Mouse (Mus musculus) mouse trophoblast stem cell (cell line): ENCODE measurements at regions not wholly inside any gene's neighbourhood (a gene's known extent, or its start where the extent isn't known, plus 50 kb on each side); places are given as distances from the start of the nearest gene placed in this dataset.

Source experiments
- in situ Hi-C, 2 experiments: fragments of 300-500 bp; cut with MseI, MboI; formaldehyde crosslinking; loops; 2 replicates in 1 of 2; 3 replicates in 1 of 2; pipeline ENCODE4 v1.15.1; 2025

DNA sequence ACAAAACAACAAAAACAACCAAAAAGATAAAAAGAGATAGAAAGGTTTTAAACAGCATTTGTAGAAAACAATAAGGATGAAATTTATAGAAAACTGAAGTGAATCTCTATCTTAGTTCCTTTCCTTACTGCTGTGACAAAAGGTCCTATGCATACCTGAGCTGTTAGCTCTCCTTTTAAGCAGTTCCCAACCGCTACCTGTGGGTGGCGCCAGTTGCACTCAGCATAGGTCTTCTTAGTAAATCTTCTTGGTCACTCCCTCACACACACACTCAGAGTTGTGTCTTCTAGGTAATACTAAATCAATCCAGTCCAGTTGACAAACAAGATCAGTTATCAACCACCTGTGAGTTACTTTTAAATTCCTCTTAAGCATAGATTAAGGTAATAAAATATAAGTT, 355.5 kb upstream of the Prkcq start:
- in situ Hi-C loops, result no loop called here

DNA sequence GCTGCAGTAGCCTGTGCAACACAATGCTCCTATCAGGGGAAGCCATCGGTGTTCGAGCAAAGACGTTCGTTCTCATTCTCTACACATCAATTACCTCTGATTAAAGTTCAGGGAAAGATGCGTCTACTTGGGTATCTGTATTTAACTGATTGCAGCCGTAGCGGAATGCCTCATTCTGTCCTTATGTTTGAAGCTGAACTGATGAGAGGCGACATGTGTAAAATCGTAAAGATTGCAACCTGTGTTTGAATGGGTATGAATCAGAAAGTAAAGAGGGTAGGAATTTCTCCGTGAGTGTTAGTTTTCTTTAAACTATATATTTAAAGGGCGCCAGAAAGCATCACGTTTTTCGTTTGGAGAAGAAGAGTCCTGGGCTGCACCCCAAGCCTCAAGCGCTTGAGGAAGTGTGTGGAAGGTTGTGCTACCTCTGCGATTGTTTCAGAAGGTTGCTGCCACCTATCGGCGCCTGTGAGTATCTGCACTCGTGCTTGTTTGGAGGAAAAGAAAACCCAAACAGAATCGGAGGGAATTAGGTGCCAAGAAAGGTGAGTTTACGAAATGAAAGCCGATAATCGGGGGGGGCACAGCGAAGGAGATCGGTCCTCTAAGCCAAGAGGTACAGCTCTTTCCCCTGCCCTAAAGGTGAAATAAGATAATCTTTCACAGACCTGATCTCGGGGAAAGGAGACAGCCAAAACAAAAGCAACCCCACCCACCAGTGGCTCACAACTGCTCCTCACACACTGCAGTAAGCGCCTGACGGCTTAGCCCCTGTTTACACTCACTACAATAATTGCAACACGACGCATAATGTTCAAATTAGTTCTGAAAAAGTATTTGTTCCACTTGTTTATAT, 346.4 kb upstream of the Prkcq start:
- in situ Hi-C loops, result no loop called here

DNA sequence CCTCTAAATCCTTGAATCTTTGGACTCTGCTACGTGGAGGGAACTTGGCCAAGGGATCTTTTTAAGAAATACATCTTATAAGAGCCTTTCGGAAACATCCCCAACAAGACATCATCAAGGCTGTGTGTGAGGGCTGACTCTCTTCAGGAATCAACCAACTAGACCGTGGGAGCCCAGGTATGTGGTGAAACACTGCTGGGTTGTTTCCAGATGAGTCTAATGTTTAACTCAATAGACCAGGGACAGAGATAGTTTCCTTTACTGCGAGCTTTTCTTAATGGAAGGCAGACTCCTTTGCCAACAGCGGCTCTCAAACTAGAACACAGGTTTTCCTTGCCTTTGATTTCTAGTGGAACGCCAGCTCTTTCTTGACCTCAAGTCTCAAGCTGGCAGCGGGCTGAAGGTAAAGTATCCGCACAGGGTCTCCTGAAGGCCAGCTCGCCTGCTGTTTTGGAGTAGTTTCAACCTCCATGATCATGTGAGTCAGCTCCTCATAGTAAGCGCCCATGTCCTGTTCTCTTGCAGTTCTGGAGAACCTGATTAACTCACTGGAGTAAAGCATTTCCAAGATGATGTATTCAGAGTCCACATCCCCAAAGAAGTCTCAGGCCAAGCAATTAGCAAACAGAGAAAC, 345.7 kb upstream of the Prkcq start:
- in situ Hi-C loops, result no loop called here

DNA sequence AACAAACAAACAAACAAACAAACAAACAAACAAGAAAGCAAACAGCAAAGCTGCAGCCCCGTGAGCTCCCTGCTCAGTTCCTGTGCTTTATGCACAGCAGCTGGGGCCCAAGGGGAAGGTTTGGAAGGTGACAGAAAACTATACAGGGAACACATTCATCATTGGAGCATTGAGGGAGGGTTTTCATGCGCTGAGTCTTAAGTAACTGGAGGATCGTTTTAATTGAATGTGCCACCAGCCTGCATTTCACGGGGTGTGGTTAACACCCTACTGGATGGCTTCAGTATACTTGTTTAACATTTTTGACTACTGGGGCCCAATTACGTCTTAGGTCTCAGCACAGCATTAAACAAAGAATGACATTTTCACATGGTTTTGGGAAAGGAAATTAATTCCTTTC, 331.9 kb upstream of the Prkcq start:
- in situ Hi-C loops, result no loop called here

DNA sequence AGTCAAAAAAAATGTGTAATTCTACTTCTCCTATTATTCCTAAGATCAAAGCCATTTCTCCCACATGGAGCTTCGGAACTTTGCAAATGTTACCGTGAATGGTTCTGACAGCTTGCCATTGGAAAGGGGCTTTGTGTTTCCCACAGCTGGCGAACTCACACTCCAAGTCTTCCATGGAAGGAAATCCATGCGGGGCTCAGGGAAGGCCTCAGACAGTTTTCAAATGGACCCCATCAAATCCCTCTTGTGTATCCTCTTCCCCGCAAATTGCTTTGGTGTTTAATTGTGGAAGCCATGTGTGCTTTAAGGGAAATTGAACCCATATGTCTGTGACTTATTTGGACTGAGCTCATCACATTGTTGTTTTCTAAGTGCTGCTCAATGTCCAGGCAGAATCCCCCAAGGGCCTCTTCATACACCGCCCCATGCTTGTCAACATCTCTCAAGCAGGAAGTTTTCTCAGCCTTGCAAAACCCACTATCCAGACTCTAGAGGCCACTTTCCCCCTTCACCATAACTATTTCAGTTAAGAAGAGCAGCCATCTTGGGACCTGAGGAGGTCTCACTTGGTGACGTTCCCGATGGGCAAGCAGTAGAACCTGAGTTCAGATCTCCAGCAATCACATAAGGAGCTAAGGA, 310.1 kb upstream of the Prkcq start:
- in situ Hi-C loops, result no loop called here

DNA sequence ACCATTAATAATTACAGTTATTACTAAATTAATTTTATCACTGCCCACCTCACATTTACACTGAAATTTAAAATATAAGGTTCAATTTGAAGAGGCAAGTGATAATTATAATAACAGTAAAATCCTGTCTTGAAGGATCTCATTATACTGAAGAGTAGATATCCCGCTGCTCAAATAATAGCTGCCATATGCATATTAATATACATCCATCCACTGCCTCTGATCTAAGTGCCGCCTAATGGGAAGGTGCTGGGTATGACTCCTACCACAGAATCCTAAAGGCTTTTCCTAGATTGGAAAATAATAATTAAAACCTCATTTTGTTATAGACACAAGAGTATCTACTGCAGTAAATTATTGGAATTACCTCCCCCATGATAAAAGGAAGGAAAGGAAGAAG, 307.5 kb upstream of the Prkcq start:
- in situ Hi-C loops, result no loop called here

DNA sequence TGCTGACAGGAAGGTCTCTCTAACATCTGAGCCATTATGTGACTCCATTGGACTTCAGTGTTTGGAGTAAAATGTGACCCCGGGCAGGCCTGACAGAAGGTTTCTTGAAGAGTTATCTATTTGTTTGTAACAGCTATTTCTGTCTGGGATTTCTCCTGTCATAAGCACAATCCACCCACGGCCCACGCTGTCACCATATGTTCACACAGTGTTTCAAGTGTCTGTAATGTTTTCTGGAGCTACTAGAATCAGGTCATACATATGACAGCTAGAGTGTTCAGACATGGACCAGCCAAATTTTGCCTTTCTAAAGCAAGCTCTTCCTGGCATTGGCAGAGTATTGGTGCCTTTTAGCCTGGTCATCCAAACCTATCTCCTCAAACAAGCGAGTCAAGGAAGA, 297.6 kb upstream of the Prkcq start:
- in situ Hi-C loops, result no loop called here

DNA sequence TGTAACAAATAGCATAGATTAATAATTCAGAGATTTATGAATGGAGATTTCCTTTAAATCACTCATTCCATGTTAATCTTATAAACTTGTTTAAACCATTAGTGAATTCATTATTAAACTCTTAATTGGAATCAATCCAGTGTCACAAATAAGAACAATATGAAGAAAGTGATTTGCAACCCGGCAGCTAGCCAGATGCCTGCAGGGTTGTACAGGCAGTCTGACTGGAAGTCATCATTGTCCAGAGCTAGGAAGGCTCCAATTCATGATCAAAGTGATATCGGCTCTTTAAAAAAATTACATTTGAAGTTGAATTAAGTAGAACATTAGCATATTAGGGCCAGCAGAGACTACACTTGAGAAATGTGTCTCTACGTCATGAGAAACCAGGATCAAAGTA, 270.0 kb upstream of the Prkcq start:
- in situ Hi-C loops, result no loop called here

DNA sequence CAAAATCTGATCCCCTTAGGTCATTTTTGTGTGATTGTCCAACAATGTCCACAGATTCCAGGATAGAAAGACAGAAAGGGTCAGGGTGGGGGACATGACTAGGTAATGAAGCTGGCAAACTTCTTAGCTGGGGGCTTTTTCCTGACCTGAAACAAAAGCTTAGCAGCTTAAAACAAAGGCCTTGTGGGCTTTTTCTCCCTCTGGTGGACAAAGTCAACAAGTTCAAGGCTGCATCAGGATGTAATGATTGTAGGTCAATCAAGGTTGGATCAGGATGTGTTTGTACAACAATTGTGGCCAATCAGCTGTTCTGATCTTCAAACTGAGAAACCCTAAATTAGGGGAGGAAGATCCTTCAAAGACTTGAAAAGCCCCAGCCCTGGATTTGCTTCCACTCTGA, 252.0 kb upstream of the Prkcq start:
- in situ Hi-C loops, result no loop called here

DNA sequence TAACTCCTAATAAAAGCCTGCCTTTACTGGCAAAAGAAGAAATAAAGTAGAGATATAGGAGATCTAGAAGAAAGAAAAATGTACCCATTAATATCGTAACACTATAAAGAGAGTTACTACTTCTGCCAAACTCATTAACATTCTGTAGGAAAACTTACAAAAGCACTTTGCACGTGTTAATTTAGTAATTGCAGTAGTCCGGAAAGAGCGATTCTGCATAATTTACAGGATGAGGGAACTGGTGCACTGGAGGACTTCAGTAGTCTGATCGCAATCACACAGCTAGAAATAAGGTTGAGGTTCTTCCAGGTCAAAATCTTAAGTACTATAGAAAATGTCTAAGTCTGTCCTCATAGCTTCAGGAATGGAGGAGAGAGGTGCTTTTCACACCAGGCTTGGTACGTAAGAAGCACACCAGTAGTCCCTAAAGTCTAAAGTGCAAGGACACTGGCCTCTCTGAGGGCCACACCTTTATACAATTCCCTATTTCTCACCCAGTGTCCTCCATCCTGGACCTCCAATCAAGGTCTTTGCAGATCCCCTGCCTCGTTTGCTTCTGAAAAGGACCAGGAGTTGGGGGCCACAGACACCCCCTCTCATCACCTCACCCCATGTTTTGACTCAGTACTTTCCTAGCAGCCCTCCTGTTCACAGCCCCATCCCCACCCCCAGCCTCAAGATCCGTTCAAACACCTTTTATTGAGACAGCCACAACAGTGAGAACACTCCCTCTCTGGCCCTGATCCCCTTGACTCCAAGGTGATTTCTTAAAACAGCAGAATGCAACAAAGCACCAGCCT, 251.0 kb upstream of the Prkcq start:
- in situ Hi-C loops, result no loop called here

DNA sequence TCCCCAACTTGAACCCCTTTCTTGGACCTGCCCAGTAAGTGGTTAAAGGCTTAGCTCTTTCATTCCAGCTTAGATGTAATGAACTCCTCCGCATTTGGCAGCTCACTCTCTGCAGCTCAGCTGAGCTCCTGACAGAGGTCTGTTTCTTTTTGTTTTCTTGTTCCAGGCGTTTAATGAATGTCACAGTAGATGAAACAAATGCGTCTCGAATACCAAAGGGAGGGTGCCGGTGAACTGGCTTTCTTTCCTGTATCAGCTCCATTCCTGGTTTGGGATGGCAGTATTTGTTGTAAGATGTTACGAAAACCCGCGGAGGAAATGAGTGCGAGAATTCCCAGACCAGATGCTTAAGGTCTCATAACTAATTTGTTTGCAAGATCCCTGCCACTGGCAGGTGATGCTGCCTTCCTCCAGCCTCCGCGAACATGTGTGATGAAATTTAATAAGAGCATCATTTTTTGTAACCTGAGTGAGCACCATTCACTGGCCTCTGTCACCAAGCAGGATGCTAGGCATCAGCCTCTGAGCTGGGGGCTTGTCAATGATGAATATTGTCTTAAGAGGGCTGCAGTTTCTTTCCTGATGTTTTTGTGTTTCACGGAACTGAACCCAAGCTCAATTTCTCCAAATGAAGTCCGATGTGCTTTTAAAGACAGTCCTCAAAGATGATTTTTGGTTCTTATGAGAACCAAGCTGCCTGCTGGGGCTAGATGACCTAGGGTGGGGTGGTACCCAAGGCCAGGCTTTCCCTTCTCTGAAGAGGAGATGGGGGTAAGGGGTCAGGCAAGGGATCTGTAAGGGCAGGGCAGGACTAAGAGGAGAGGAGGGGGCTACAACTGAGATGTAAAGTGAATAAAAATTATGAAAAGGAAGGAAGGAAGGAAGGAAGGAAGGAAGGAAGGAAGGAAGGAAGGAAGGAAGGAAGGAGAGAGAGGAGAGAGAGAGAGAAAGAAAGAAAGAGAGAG, 250.1 kb upstream of the Prkcq start:
- in situ Hi-C loops, result no loop called here

DNA sequence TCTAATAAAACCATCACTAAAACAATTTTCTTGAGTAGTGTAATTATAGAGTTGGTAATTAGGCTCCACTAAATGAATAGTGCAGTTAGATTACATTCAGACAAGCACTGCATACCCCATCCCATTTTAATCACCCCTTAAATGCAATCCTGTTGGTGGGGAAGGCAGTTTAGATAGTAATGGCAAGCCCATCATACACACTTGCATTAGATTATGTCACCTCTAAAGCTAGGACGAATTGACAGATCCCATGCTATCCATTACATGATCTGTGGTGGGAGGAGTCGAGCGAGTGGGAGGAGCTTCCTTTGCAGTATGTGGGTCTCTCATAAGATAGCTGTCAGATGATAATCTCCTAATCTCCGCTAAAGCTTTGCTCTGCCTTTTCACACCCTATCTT, 247.9 kb upstream of the Prkcq start:
- in situ Hi-C loops, result no loop called here

DNA sequence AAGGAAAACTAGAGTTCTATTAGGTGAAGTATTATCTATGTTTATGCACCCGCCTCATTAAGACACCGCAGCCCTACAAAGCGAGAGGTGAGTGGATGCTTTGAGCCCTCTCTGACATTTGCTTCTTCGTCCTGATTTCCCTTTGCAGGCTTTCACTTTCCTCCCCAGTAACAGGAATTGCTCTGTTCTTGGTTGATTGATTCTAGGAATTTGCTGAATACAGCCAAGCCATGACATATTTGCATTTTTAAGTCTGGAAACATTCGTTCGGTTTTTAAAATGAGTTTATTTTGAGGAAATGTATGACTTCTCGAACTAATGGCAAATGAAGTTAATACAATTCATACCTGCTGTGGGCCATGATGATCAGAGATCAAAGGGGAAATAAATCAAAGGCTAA, 246.5 kb upstream of the Prkcq start:
- in situ Hi-C loops, result no loop called here

DNA sequence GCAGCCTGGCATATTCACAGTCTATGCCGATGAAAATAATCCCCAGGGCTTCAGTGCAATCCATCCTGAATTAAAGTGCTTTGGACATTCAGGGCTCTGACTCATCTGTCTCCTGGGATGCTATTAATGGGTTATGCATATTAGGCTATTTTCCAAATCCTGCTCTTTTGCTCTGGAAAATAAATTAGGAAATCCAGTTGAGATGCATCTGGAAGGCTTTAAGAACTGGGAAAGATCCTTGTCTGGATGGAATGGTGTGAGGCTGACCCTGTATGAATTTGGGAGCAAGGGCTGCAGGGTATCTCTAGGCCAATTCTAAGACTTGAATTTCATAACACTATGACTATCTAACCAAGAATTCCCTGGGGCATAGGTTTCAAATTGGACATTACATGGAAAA, 234.5 kb upstream of the Prkcq start:
- in situ Hi-C loops, result no loop called here

DNA sequence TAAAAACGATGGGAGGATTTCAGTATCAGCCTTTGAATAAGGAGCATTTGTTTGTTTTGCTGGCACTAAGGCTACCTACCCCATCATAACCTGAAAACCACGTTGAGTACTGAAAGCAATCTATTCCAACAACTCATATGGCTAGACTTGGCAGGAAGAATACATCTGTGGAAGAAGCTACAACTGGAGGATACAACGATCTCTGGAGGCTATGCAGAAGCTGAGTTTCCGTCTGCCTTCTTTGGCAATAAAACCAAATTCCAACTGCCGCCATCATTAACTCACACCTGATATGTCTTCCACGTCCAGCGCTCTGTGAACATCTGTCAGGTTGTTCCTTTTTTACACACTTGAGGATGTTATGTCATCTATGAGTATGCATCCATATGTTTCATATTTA, 206.7 kb upstream of the Prkcq start:
- in situ Hi-C loops, result no loop called here

DNA sequence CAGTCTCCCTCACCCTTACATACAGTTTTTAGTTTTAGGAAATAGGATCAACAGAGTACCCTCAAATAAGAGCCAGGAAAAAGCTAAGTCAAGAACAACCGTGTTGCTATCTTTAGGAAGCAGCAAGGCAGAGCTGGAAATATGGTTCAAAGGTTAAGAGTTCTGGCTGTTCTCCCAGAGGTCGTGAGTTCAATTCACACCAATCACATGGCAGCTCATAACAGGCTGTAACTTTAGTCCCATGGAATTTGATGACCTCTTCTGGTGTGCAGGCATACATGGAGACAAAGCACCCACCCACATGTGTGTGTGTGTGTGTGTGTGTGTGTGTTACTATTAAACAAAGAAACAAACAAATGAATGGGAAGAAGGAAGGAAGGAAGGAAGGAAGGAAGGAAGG, 205.0 kb upstream of the Prkcq start:
- in situ Hi-C loops, result no loop called here

DNA sequence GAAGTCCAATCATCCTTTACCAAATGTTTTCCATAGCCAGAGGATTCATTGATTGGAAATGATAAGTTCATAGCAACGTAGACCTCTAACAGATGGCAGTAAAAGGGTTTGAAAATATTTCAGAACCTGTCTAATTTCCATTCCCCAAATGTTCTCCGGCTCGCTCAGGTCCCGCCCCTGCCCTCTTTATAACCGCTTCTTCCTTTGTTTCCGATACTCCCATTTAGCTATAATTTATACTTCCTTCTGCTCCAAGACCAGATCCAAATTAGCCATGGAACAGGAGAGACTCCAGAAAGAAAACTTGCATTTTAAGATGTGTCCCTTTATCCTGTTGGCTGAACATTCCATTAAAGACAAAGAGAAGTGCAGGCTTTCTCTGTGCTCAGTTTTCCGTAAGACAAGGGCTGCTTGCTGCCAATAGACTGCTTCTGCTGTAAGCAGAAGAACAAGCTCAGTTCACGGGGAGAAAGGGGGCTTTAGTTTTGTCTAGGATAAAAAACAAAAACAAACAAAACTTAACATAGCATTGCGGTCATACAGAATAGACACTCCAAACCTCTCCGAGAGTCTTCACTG, 202.7 kb upstream of the Prkcq start:
- in situ Hi-C loops, result no loop called here

DNA sequence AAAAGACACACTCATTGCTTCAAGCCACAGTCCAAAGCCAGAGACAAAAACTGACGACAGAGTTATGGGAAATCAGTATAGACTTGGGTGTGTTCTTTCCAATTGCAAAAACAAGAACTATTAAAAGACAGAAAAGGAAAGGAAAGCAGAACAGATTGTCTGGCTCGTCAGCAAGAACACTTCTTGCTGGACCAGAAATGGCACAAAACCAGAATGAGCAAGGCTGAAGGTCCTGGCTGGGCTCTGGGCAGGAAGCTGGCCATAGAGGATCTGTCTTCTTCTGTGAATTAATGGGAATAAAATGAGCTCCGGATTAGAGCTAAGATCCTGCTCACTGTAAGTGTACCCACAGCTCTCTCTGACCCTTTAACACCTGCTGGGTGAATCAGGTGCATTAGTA, 199.9 kb upstream of the Prkcq start:
- in situ Hi-C loops, result no loop called here

DNA sequence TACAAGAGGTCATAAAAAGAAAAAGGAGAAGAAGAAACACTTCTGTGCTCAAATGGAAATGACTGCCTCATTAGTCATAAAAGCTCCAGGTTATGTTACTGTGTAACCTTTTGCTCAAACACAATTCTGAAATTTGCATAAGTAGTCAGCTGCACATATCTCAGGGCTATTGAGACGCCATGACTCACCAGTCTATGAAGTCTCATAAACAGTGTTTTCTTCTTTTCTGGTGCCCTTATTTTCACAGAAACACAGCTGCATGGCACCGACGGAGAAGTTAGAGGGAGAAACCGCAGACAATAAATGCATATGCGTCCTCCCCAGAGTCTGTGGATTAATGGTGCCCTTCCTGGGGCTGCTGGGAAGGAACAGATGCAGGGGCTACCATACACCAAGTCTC, 193.1 kb upstream of the Prkcq start:
- in situ Hi-C loops, result no loop called here

DNA sequence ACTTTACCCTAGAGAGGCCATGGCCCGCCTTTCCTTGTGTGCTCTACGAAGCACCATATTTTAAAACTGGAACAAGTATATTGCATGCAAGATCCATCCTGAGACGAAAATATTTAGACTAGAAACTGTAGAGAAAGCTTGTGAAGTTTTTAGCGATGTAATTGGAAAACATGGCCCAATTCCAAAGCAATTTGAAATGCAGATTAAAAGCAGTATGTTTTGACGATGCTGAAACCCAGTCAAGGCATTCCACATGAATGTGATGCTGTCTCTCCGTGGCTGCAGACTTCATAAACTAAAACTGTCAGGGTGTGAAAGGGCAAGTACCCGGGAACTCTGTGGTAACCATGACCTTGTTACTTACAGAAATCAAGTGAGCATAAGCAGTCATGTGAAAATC, 185.8 kb upstream of the Prkcq start:
- in situ Hi-C loops, result no loop called here
